8 mouse cellular contexts compared by ENCODE assay signal in the genomic region with DNA sequence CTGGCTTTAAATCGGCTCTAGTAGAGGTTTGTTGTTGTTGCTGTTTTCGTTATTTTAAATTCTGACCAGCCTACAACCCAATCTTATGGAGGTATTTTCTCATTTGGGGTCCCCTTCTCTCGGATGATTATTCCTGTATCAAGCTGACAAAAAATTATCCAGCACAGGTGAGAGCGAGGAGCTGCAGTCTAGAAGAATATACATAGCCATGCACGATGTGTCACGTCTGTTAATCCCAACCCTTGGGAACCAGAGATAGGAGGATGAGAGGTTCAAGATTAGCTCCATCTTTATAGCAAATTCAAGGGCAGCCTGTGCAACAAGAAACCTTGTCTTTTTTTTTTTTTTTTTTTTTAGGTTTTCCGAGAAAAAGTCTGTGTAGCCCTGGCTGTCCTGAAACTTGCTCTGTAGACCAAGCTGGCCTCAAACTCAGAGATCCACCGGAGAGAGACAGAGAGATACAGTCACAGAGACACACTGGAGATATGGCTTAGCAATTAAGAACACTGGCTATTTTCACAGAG. TPM values are rescaled to one million over a fixed set of nuclear protein-coding genes. Genes with fewer than 3 reads are reported as not detected.
A peak's percentile ranks its signal among the peaks of the same experiment; 100 is the strongest.
DNase-seq lines count a peak whose midpoint lies in the region; ATAC-seq and TF ChIP-seq lines count a peak whose summit lies in the region.

No protein-coding gene starts in this region.

- H3K27ac ChIP-seq in layer of hippocampus, adult 2 months, result peak overlapping the region; percentile 97
- no peak overlapping the region for H3K27ac ChIP-seq in embryonic facial prominence, embryonic 13.5 days
- no peak overlapping the region for H3K27ac ChIP-seq in intestine, embryonic 15.5 days
- 0 out of 2 replicates have a peak overlapping the region, but pooled peaks have one; percentile 97 for H3K27ac ChIP-seq in neural tube, embryonic 13.5 days (replicated peaks)

- no peaks in the 10 kb centered on the region for H3K27me3 ChIP-seq in embryonic facial prominence, embryonic 13.5 days
- no peaks in the 10 kb centered on the region for H3K27me3 ChIP-seq in intestine, embryonic 15.5 days (replicated peaks)
- H3K27me3 ChIP-seq in neural tube, embryonic 13.5 days, result peaks cover 7% of the 10 kb centered on the region

- DNase-seq in layer of hippocampus, adult 2 months (ENCODE audit: low spot score in 2 of 2), result no peak
- DNase-seq in layer of hippocampus, postnatal 14 days (ENCODE audit: low spot score in 2 of 2), result no peak
- DNase-seq in right cerebral cortex, adult 18-20 months, result no peak
- no peak for DNase-seq in gastrocnemius, postnatal 10 days

- WGBS in embryonic facial prominence, embryonic 13.5 days, result 5% methylated on average over 8 of the region's 8 CpGs
- 8% methylated on average over 8 of the region's 8 CpGs for WGBS in intestine, embryonic 15.5 days
- 9% methylated on average over 8 of the region's 8 CpGs for whole genome bisulfite sequencing in neural tube, embryonic 13.5 days

- no peak for TF ChIP-seq CTCF in layer of hippocampus, adult 2 months (conservative IDR thresholded peaks at IDR 0.05)

- H3K4me1 ChIP-seq in embryonic facial prominence, embryonic 13.5 days, result peaks cover 16% of the 10 kb centered on the region
- 0 out of 2 replicates have a peak, but pooled peaks cover 8% of the 10 kb centered on the region for H3K4me1 ChIP-seq in intestine, embryonic 15.5 days (replicated peaks)
- H3K4me1 ChIP-seq in neural tube, embryonic 13.5 days (replicated peaks), result peaks cover 18% of the 10 kb centered on the region

- H3K36me3 ChIP-seq in embryonic facial prominence, embryonic 13.5 days, result peaks cover 15% of the 10 kb centered on the region
- H3K36me3 ChIP-seq in intestine, embryonic 15.5 days, result no peaks in the 10 kb centered on the region
- peaks cover 8% of the 10 kb centered on the region for H3K36me3 ChIP-seq in neural tube, embryonic 13.5 days

- H3K9me3 ChIP-seq in embryonic facial prominence, embryonic 13.5 days, result peaks cover 3% of the 10 kb centered on the region; the same call in 1 of the 2 replicates
- H3K9me3 ChIP-seq in intestine, embryonic 15.5 days, result no peaks in the 10 kb centered on the region
- 0 out of 2 replicates have a peak, but pooled peaks cover 5% of the 10 kb centered on the region for H3K9me3 ChIP-seq in neural tube, embryonic 13.5 days

- peak overlapping the region; percentile 66 for H3K4me2 ChIP-seq in embryonic facial prominence, embryonic 13.5 days
- H3K4me2 ChIP-seq in intestine, embryonic 15.5 days (replicated peaks), result peak overlapping the region; percentile 66
- H3K4me2 ChIP-seq in neural tube, embryonic 13.5 days, result peak overlapping the region; percentile 68

- peak; percentile 40; the same call in 1 of the 2 replicates for ATAC-seq in embryonic facial prominence, embryonic 13.5 days (ENCODE audit: insufficient number of reproducible peaks, insufficient read depth, low FRiP score, low TSS enrichment, low read depth)
- peak; percentile 38 for ATAC-seq in intestine, embryonic 15.5 days
- ATAC-seq in neural tube, embryonic 13.5 days (ENCODE audit: low read depth), result peak; percentile 41
- ATAC-seq in monocyte, adult 5-6 weeks (replicated peaks; ENCODE audit: insufficient number of reproducible peaks, low FRiP score, low TSS enrichment, poor library complexity, severe bottlenecking), result no peak

- peak overlapping the region; percentile 93 for H3K4me3 ChIP-seq in layer of hippocampus, adult 2 months
- H3K4me3 ChIP-seq in embryonic facial prominence, embryonic 13.5 days, result peak overlapping the region; percentile 89
- peak overlapping the region; percentile 91 for H3K4me3 ChIP-seq in intestine, embryonic 15.5 days (replicated peaks)
- H3K4me3 ChIP-seq in neural tube, embryonic 13.5 days, result peak overlapping the region; percentile 89

- H3K9ac ChIP-seq in embryonic facial prominence, embryonic 13.5 days, result peak overlapping the region; percentile 92
- peak overlapping the region; percentile 96; the same call in 1 of the 2 replicates for H3K9ac ChIP-seq in intestine, embryonic 15.5 days
- H3K9ac ChIP-seq in neural tube, embryonic 13.5 days, result peak overlapping the region; percentile 95

RNA-seq across cellular contexts. Expression of a gene that starts 0.5 kb away (rescaled TPM):
- 10 to 100 TPM; 19.0 to 20.6 TPM for total RNA-seq in layer of hippocampus, adult 2 months (2021)
- total RNA-seq in layer of hippocampus, postnatal 14 days (2021), result 10 to 100 TPM; 21.0 to 21.3 TPM
- polyA plus RNA-seq in embryonic facial prominence, embryonic 13.5 days (2015; fragmentation: Nextera tagmentation; extraction: Ambion mirVana), result 22.3 TPM in 2 replicates
- polyA plus RNA-seq in intestine, embryonic 15.5 days (2015; fragmentation: Nextera tagmentation; extraction: Ambion mirVana), result 15.5 and 16.5 TPM in 2 replicates
- polyA plus RNA-seq in neural tube, embryonic 13.5 days (2015; fragmentation: Nextera tagmentation; extraction: Ambion mirVana), result 24.8 and 25.0 TPM in 2 replicates
- 10 to 100 TPM; 12.5 to 15.0 TPM for total RNA-seq in gastrocnemius, postnatal 10 days (2021)
- 7.5 to 16.0 TPM (median 11.5 TPM) in 3 replicates for total RNA-seq in monocyte, adult 5-6 weeks (2017)

RNA-seq across cellular contexts. Expression of a gene that starts 4.6 kb away (rescaled TPM):
- 1 to 10 TPM; 6.3 to 8.2 TPM for total RNA-seq in layer of hippocampus, adult 2 months (2021)
- total RNA-seq in layer of hippocampus, postnatal 14 days (2021), result 1 to 10 TPM; 4.9 to 5.9 TPM
- polyA plus RNA-seq in embryonic facial prominence, embryonic 13.5 days (2015; fragmentation: Nextera tagmentation; extraction: Ambion mirVana), result 7.3 and 7.4 TPM in 2 replicates
- 8.8 and 9.5 TPM in 2 replicates for polyA plus RNA-seq in intestine, embryonic 15.5 days (2015; fragmentation: Nextera tagmentation; extraction: Ambion mirVana)
- 4.0 and 4.7 TPM in 2 replicates for polyA plus RNA-seq in neural tube, embryonic 13.5 days (2015; fragmentation: Nextera tagmentation; extraction: Ambion mirVana)
- total RNA-seq in gastrocnemius, postnatal 10 days (2021), result 1 to 10 TPM; 3.0 to 5.1 TPM
- total RNA-seq in monocyte, adult 5-6 weeks (2017), result 4.3 to 14.7 TPM (median 6.0 TPM) in 3 replicates

RNA-seq across cellular contexts. Expression of a gene that starts 45.9 kb away (rescaled TPM):
- total RNA-seq in layer of hippocampus, adult 2 months (2021), result 10 to 100 TPM; 25.4 to 33.7 TPM
- 10 to 100 TPM; 23.4 to 29.0 TPM for total RNA-seq in layer of hippocampus, postnatal 14 days (2021)
- 33.2 and 38.8 TPM in 2 replicates for polyA plus RNA-seq in embryonic facial prominence, embryonic 13.5 days (2015; fragmentation: Nextera tagmentation; extraction: Ambion mirVana)
- 31.0 and 36.5 TPM in 2 replicates for polyA plus RNA-seq in intestine, embryonic 15.5 days (2015; fragmentation: Nextera tagmentation; extraction: Ambion mirVana)
- polyA plus RNA-seq in neural tube, embryonic 13.5 days (2015; fragmentation: Nextera tagmentation; extraction: Ambion mirVana), result 17.1 and 25.1 TPM in 2 replicates
- 10 to 100 TPM; 12.8 to 23.6 TPM for total RNA-seq in gastrocnemius, postnatal 10 days (2021)
- 4.4 to 21.4 TPM (median 6.6 TPM) in 3 replicates for total RNA-seq in monocyte, adult 5-6 weeks (2017)

RNA-seq across cellular contexts. Expression of a gene that starts 46.3 kb away (rescaled TPM):
- 100 to 1,000 TPM; 113 to 119 TPM for total RNA-seq in layer of hippocampus, adult 2 months (2021)
- 100 to 1,000 TPM in 1 of 2 experiments, 10 to 100 TPM in 1; 95.3 to 103 TPM for total RNA-seq in layer of hippocampus, postnatal 14 days (2021)
- polyA plus RNA-seq in embryonic facial prominence, embryonic 13.5 days (2015; fragmentation: Nextera tagmentation; extraction: Ambion mirVana), result 121 and 124 TPM in 2 replicates
- polyA plus RNA-seq in intestine, embryonic 15.5 days (2015; fragmentation: Nextera tagmentation; extraction: Ambion mirVana), result 53.2 and 57.8 TPM in 2 replicates
- 128 and 132 TPM in 2 replicates for polyA plus RNA-seq in neural tube, embryonic 13.5 days (2015; fragmentation: Nextera tagmentation; extraction: Ambion mirVana)
- total RNA-seq in gastrocnemius, postnatal 10 days (2021), result 10 to 100 TPM; 36.2 to 50.3 TPM
- 90.1 to 143 TPM (median 108 TPM) in 3 replicates for total RNA-seq in monocyte, adult 5-6 weeks (2017)

Comparison
In these comparisons a context has a peak if more than half of its experiments do, and no peak if none do; other contexts are left out.
1. H3K27ac ChIP-seq: peak in layer of hippocampus, adult 2 months (single experiment) and neural tube, embryonic 13.5 days (single experiment); none in embryonic facial prominence, embryonic 13.5 days (single experiment) and intestine, embryonic 15.5 days (single experiment).
2. Peak in every context shown above with its lines, with median percentiles within 50 percentile points of each other: H3K4me3 ChIP-seq, H3K4me2 ChIP-seq and H3K9ac ChIP-seq.